Mouse (Mus musculus) brain, adult 2 months (tissue): ENCODE data around the gene Rpl36a-ps1.

Source experiments
- DNase-seq: peaks from one replicate; pipeline ENCODE4 v3.0.0; 2011; ENCODE audit warnings: low read depth, low spot score

Rpl36a-ps1 gene

GRCm38 (mm10) chr14:98951626-98952290, 42.4 kb downstream of the Rpl36a-ps1 start:
- DNase-seq = peak; percentile 7
